Mouse (Mus musculus) spleen, postnatal 10 days (tissue): ENCODE measurements around the gene Tapt1.

Experiments used
- DNase-seq, 2 experiments: peaks; one replicate each; pipeline ENCODE4 v3.0.0; 2021 to 2022; ENCODE audit warnings: low spot score in 2 of 2

The Tapt1 gene

DNA sequence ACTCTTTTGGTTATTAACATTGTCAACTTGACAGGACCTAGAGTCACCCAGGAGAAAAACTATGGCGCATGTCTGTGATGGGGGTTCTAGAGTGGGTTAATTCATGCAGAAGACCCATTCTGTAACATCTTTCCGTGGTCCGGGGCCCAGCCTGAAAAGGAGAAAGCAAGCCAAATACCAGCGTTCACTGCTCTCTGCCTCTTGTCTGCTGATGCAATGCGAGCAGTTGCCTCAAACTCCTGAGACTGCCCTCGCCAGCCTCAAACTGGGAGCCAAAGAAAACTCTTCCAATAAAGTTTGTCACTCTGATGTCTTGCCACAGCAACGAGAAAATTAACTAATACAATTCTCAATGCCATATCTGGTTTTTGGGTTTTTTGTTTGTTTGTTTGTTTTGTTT is 8.2 kb upstream of the Tapt1 start:
- DNase-seq: no peak

- DNase-seq: no peak
These were observed 7.5 kb upstream of the Tapt1 start for GRCm38 (mm10) chr5:44233933-44234332.

- DNase-seq: no peak
These were observed 2.3 kb upstream of the Tapt1 start for GRCm38 (mm10) chr5:44228756-44229155.

GRCm38 (mm10) chr5:44228323-44228722 is 1.9 kb upstream of the Tapt1 start:
- no peak for DNase-seq

DNA sequence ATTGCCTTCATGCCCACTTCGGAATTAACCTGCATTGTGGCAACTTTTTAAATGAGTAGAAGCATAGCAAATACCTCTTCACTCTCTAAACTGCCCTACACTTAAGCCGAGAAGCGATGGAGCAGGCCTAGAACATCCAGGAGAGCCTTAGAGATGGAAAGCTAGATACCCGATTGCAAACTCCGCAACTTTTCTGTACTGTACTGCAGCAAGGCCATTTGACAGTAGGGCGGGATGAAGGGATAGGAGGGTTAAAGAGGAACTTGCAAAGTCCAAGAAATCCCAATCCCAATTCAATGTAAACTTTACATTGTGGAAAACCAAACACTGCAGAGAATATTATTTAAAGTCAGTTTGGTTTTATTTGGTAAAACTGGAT is 1.0 kb upstream of the Tapt1 start:
- DNase-seq: no peak

DNA sequence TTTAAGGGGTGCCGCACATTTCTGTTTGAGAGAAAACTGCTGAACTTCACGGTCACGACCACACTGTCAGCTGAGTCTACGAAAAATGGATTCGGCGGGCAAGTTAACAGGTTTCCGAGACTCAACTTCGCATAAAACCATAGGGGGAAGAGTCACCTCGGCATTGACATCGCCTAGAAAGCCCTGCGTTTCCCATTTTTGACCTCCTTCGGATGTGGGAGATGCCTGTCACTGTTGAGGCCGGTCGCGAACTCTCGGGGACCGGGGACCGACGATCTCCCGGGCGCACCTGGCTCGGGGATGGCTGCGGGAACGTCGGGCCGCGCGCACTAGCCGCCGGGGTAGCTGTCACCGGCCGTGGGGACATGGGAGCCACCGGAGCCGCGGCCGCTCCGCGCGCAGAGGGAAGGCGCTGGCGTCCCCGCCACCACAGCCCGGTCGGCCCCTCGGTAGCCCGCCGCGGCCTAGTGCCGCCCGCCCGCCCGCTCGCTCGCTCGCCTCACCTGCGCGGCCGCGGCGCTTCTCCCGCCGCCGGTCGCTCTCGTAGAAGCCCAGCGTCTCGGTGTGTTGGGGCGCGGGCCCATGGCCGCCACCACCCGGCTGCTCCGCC is 410 bp downstream of the Tapt1 start:
- peak; percentile 66 to 67 for DNase-seq

GRCm38 (mm10) chr5:44224916-44225600 is 1.4 kb downstream of the Tapt1 start:
- no peak for DNase-seq

GRCm38 (mm10) chr5:44224251-44224650 is 2.2 kb downstream of the Tapt1 start:
- peak; percentile 39 to 67 for DNase-seq

DNA sequence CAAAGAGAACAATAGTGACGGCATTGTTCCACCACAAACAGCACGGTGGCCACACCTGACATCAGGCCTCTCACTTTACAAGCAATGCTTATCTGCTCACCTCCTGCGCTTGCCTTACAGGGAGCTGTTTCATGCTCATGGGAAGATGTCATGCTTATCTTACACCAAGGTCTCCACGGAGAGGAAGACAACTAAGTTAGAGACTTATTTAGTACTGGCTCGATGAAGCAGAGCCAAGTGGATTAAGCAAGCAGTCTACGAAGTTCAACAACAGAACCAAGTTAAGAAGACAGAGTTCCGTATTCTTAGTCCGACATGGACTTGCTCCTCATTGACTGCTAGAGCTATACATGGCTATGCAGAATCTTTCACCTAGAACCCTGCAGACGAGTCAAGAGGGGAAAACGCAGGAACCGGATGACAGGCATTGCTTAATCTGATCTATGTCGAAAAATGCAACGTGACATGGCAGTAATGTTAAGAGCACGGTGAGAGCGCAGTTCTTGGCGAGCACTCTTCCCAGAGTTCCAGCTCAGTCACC is 3.0 kb downstream of the Tapt1 start:
- peak in 1 of 2 experiments; percentile 22 for DNase-seq

GRCm38 (mm10) chr5:44220430-44220829 is 6.0 kb downstream of the Tapt1 start:
- no peak for DNase-seq

GRCm38 (mm10) chr5:44219871-44220270 is 6.6 kb downstream of the Tapt1 start:
- DNase-seq: no peak

DNA sequence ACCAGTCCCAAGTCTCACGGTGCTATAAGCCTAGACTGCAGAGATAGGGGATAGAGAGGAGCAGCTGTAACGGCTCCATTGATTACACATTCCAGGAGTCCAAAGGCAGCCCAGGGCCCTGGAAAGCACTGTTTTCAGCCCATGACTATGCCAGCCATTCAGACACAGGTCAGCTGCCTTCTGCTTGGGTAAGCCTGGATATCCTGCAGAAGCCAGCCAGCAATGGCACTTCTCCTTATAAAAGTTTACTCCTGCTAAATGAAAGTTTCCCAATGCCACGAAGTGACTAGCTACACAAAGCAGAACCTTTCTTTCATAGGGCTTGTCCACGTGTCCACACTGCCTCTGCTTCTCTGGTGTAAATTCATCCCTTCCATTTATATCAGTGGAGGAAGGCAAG is 7.9 kb downstream of the Tapt1 start:
- no peak for DNase-seq

- DNase-seq: no peak
These were observed 8.8 kb downstream of the Tapt1 start for GRCm38 (mm10) chr5:44217685-44218041.

DNA sequence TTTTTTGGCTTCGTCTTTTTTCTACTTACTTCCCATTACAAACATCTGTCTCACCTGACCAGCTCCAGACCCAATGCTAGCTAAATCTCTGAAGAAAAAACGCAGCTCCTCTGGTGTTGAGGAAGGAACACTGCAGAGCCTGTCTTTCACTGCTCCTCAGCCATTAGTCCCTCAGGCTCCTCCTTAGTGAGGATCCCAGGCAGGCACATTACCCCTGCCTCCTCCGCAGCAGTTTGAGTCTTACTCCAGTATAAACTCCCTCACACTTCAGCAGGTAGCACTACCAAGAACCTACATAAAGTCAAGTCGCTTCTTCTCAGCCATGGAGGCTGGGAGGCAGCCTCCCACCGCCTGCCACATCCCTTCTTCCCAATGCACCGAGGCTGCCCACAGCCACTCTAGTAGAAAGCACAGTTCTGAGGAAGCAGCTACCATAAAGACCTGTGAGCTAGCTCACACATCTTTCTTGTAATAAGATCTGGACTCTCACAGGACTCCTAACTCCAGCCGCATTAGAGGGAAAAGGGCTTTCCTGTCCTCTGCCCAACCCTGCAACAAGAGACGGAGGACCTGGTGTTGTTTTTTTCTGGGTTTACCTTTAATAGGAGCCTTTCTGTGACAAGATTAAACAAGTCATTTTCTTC is 9.3 kb downstream of the Tapt1 start:
- no peak for DNase-seq

DNA sequence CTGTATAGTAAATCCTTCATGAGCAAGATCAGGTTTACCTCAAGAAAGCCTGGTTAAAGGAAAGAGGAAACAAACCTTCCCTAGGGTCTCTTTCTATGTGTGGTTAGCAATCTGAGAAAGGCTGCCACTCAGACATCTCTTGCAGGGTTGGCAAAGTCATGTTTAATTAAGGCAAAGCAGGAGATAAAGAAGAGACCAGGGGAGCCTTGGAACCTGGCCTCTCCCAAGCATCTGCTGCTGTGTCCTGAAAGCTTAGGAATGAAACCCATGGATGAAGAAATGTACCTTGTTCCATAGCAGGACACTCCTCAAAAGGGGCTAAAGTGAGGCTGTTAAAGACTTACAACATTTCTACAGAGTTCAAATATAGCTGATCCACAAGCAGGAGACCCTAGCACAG is 11.3 kb downstream of the Tapt1 start:
- no peak for DNase-seq

DNA sequence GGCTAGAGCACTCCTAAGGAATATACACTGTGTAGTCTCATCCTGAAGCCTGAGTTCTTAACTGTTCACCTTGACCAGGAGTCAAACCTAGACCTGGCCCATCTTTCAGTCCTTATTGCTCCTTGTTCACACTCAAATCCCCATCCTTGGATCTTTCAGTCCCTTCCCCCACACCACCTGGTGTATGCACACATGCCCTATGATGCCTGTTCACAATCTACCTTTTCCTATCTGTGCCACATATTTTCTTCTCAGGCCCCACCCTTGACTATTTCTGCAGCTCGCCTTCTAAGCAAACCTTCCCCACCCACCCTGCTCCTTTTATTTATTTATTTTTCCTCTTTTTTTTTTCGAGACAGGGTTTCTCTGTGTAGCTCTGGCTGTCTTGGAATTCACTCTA is 12.4 kb downstream of the Tapt1 start:
- DNase-seq: no peak

DNA sequence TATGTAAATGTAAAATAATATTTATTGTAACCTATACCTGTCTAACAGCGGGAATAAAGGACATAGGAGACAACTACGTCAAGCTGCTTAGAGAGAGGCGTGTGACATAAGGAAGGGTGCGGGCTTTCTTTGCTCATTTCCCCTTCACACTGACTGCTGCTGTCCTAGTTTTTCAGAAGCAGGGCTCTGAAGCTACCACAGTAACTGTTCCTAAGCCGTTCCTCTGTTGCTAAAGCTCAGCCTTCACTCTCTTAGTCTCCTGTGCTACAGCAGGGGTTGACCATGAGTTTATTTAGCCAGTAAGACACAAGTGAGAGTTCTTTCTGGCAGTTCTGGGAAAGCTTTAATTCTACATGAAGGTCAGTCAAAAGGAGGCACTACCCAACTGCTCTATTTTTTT is 13.0 kb downstream of the Tapt1 start:
- no peak for DNase-seq

DNA sequence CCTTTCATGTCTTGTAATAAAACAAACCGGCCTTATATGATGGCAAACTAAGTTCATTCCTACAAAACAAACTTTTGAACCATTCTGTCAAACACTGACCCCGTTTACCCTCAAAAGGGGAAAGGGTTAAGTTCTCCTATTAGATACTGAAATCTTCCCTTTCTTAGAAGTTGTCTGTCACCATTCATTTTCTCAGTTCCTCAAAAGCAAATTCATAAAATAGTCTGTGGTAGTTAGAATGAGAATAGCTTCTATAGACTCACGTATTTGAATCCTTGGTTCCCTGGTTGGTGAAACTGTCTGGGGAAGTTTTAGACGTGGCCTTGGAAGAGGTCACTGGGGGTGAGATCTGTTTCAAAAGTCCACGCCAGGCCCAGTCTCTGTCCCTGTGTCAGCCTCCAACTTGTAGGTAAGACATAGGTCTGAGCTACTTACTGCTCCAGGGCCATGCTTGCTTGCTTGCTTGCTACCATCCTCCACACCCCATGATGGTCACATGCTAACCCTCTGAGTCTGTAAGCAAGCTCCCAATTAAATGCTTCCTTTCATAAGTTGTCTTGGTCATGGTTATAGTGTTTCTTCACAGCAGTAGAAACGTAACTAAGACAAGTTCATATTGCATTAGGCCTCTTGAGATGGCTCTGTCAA is 14.5 kb downstream of the Tapt1 start:
- DNase-seq: no peak

- no peak for DNase-seq
These were observed 19.1 kb downstream of the Tapt1 start for GRCm38 (mm10) chr5:44207286-44207685.

- DNase-seq: no peak
These were observed 19.8 kb downstream of the Tapt1 start for GRCm38 (mm10) chr5:44206651-44207050.

DNA sequence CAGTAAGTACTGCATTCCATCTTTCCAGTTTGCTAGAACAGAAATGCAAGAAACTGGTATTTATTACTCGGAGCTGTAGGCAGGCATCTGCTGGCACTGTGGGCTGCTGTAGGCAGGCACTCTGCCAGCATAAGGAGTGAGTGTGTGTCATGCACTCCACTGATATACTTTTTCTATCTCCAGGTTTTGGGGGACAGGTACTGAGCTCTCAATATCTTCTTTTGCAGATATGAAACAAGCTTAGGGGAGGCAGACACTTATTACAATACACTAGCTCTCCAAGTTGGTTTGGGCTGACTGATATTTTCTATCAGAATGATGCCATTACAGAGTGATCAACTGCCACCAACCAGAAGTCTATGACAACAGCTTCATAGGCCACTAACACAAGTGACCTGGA is 23.0 kb downstream of the Tapt1 start:
- peak in 1 of 2 experiments; percentile 59 for DNase-seq

DNA sequence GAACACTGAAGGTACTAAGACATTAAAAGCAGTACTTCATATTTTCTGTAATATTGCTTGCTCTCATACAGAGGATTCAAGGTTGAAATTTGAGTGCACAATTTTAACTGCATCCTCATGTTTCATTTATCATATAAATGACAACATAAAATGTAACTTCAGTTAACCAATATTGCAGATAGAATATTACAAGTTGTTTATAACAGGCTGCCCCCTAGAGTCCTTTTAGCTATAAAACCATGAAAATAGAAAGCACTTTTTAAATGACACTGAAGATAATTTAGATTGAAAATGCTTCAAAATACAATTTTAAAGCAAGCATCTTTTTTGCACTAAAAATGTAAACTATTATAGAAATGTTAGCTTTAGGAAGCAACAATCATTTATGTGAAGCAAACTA is 24.8 kb downstream of the Tapt1 start:
- DNase-seq: no peak

GRCm38 (mm10) chr5:44199109-44199508 is 27.3 kb downstream of the Tapt1 start:
- DNase-seq: no peak
